Mouse (Mus musculus) hindlimb bud, embryonic 11.5 days (tissue): ENCODE measurements around the gene Pde1c.

Experiments
- DNase-seq: peaks from one replicate; pipeline ENCODE4 v3.0.0-alpha.2; 2012; ENCODE audit warnings: low read depth, low spot score; ENCODE audit errors: extremely low spot score

The Pde1c gene

GRCm38 (mm10) chr6:56335811-56336446 lies 233.0 kb downstream of the Pde1c start:
- DNase-seq = no peak

- no peak for DNase-seq
Measured at GRCm38 (mm10) chr6:56332149-56332548, 236.8 kb downstream of the Pde1c start.

GRCm38 (mm10) chr6:56331432-56331831 lies 237.5 kb downstream of the Pde1c start:
- no peak for DNase-seq

GRCm38 (mm10) chr6:56328103-56328502 lies 240.8 kb downstream of the Pde1c start:
- no peak for DNase-seq

GRCm38 (mm10) chr6:56322799-56323198 lies 246.1 kb downstream of the Pde1c start:
- no peak for DNase-seq

- no peak for DNase-seq
Measured at GRCm38 (mm10) chr6:56310318-56310717, 258.6 kb downstream of the Pde1c start.

GRCm38 (mm10) chr6:56306066-56306465 lies 262.8 kb downstream of the Pde1c start:
- DNase-seq = no peak

GRCm38 (mm10) chr6:56292176-56292575 lies 276.7 kb downstream of the Pde1c start:
- no peak for DNase-seq

GRCm38 (mm10) chr6:56289307-56289706 lies 279.6 kb downstream of the Pde1c start:
- DNase-seq = no peak

- no peak for DNase-seq
Measured at GRCm38 (mm10) chr6:56284821-56285220, 284.1 kb downstream of the Pde1c start.

- DNase-seq = no peak
Measured at GRCm38 (mm10) chr6:56275461-56275860, 293.4 kb downstream of the Pde1c start.

- no peak for DNase-seq
Measured at GRCm38 (mm10) chr6:56271741-56272140, 297.2 kb downstream of the Pde1c start.

GRCm38 (mm10) chr6:56264509-56264908 lies 304.4 kb downstream of the Pde1c start:
- DNase-seq = no peak

- DNase-seq = no peak
Measured at GRCm38 (mm10) chr6:56260118-56260517, 308.8 kb downstream of the Pde1c start.

- no peak for DNase-seq
Measured at GRCm38 (mm10) chr6:56257555-56258297, 311.2 kb downstream of the Pde1c start.

GRCm38 (mm10) chr6:56250091-56250490 lies 318.8 kb downstream of the Pde1c start:
- no peak for DNase-seq

GRCm38 (mm10) chr6:56191426-56192140 lies 377.3 kb downstream of the Pde1c start:
- DNase-seq = no peak

GRCm38 (mm10) chr6:56176485-56176884 lies 392.4 kb downstream of the Pde1c start:
- no peak for DNase-seq

GRCm38 (mm10) chr6:56172172-56172571 lies 396.7 kb downstream of the Pde1c start:
- DNase-seq = no peak

- DNase-seq = no peak
Measured at GRCm38 (mm10) chr6:56168736-56169135, 400.2 kb downstream of the Pde1c start.

- DNase-seq = no peak
Measured at GRCm38 (mm10) chr6:56158217-56158616, 410.7 kb downstream of the Pde1c start.

GRCm38 (mm10) chr6:56156836-56157235 lies 412.1 kb downstream of the Pde1c start:
- DNase-seq = no peak
